Mouse (Mus musculus) layer of hippocampus, adult 8-10 months (tissue): ENCODE measurements around the gene Ttll8. TPM values are rescaled to one million over a fixed set of nuclear protein-coding genes. Genes with fewer than 3 reads are reported as not detected.
A peak's percentile ranks its signal among the peaks of the same experiment; 100 is the strongest.

Experiments
- DNase-seq, 2 experiments: peaks; one replicate each; pipeline ENCODE4 v3.0.0; 2022; ENCODE audit warnings: low spot score in 2 of 2
- total RNA-seq, 4 experiments: library from RNA; stranded (reverse); gene quantifications; 2 replicates each; pipeline ENCODE4 v1.2.4; 2022

Gene Ttll8
- total RNA-seq, 4 experiments from 2014 or later: 1.2 to 4.3 (median 2.7) TPM

GRCm38 (mm10) chr15:88861772-88862622, 92.2 kb downstream of the Ttll8 start, which contains the start of gene Pim3:
Gene Pim3, plus strand, starts transcription at chr15:88862186.
- DNase-seq: peak; percentile 97 to 98

- no peak for DNase-seq
Observed at GRCm38 (mm10) chr15:88860781-88861180, 93.4 kb downstream of the Ttll8 start.

GRCm38 (mm10) chr15:88859206-88859970, 94.8 kb downstream of the Ttll8 start:
- DNase-seq: no peak

- DNase-seq: no peak
Observed at GRCm38 (mm10) chr15:88858707-88859106, 95.5 kb downstream of the Ttll8 start.

GRCm38 (mm10) chr15:88858141-88858541, 96.1 kb downstream of the Ttll8 start:
- no peak for DNase-seq

- no peak for DNase-seq
Observed at GRCm38 (mm10) chr15:88857361-88857760, 96.9 kb downstream of the Ttll8 start.

GRCm38 (mm10) chr15:88856613-88857012, 97.6 kb downstream of the Ttll8 start:
- DNase-seq: no peak

- DNase-seq: no peak
Observed at GRCm38 (mm10) chr15:88855896-88856417, 98.3 kb downstream of the Ttll8 start.

- no peak for DNase-seq
Observed at GRCm38 (mm10) chr15:88854969-88855830, 99.0 kb downstream of the Ttll8 start.

- DNase-seq: no peak
Observed at GRCm38 (mm10) chr15:88854119-88854968, 99.9 kb downstream of the Ttll8 start.

GRCm38 (mm10) chr15:88853106-88853505, 101.1 kb downstream of the Ttll8 start:
- DNase-seq: no peak

GRCm38 (mm10) chr15:88851507-88852149, 102.6 kb downstream of the Ttll8 start:
- no peak for DNase-seq

- DNase-seq: no peak
Observed at GRCm38 (mm10) chr15:88851076-88851475, 103.1 kb downstream of the Ttll8 start.

- DNase-seq: peak; percentile 89 to 90
Observed at GRCm38 (mm10) chr15:88850146-88850826, 103.9 kb downstream of the Ttll8 start.

- DNase-seq: no peak
Observed at GRCm38 (mm10) chr15:88849621-88850020, 104.6 kb downstream of the Ttll8 start.

GRCm38 (mm10) chr15:88848661-88849060, 105.6 kb downstream of the Ttll8 start:
- DNase-seq: no peak

GRCm38 (mm10) chr15:88844966-88845365, 109.3 kb downstream of the Ttll8 start:
- no peak for DNase-seq

GRCm38 (mm10) chr15:88843486-88844097, 110.6 kb downstream of the Ttll8 start:
- DNase-seq: peak in 1 of 2 experiments; percentile 51

- no peak for DNase-seq
Observed at GRCm38 (mm10) chr15:88842300-88842673, 111.9 kb downstream of the Ttll8 start.
